Mouse (Mus musculus) hindbrain, embryonic 13.5 days (tissue): Measurements from ENCODE around the gene Pmfbp1. TPM values are rescaled to one million over a fixed set of nuclear protein-coding genes. Genes with fewer than 3 reads are reported as not detected.

Experiments
- ATAC-seq: fragments of 200-750 bp; cut with Nextera tagmentation; 2 replicates; pipeline ENCODE4 v1.8.0; 2017; ENCODE audit warnings: moderate TSS enrichment; ENCODE audit not compliant: low FRiP score
- H3K27ac ChIP-seq: fragments of 300-500 bp; sonication (generic); 2 replicates; pipeline ENCODE4 v1.5.1; 2015; ENCODE audit warnings: inconsistent platforms, mild to moderate bottlenecking, moderate library complexity
- H3K27me3 ChIP-seq: fragments of 300-500 bp; sonication (generic); 2 replicates; pipeline ENCODE4 v1.6.1; 2015; ENCODE audit warnings: mild to moderate bottlenecking, inconsistent platforms
- H3K36me3 ChIP-seq: fragments of 300-500 bp; sonication (generic); 2 replicates; pipeline ENCODE4 v1.6.1; 2015; ENCODE audit warnings: mild to moderate bottlenecking, inconsistent platforms
- H3K4me1 ChIP-seq: fragments of 300-500 bp; sonication (generic); replicated peaks from 2 replicates; pipeline ENCODE4 v1.6.1; 2015; ENCODE audit warnings: inconsistent platforms
- H3K4me2 ChIP-seq: fragments of 300-500 bp; sonication (generic); 2 replicates; pipeline ENCODE4 v1.6.1; 2015; ENCODE audit warnings: inconsistent platforms, mild to moderate bottlenecking, moderate library complexity
- H3K4me3 ChIP-seq: fragments of 300-500 bp; sonication (generic); 2 replicates; pipeline ENCODE4 v1.5.1; 2015; ENCODE audit warnings: mild to moderate bottlenecking, inconsistent platforms
- H3K9ac ChIP-seq: fragments of 300-500 bp; sonication (generic); 2 replicates; pipeline ENCODE4 v1.6.1; 2015; ENCODE audit warnings: mild to moderate bottlenecking, inconsistent platforms
- H3K9me3 ChIP-seq: fragments of 300-500 bp; sonication (generic); 2 replicates; pipeline ENCODE4 v1.6.1; 2016; ENCODE audit warnings: inconsistent platforms
- WGBS: fragments of 180-500 bp; shearing (Covaris S2); methylation state at CpG from one replicate; pipeline ENCODE4 v1.1.7; 2015; 5-methylcytosine and 5-hydroxymethylcytosine counted together
- polyA plus RNA-seq: library from polyadenylated mRNA; unstranded; fragments of >200 nt; fragmentation: Nextera tagmentation; extraction: Ambion mirVana; gene quantifications from 2 replicates; pipeline ENCODE4 v1.2.1, GENCODE M21; 2015

Pmfbp1 gene
- polyA plus RNA-seq, 1 experiment from 2014 or later: 2.4 TPM

- H3K36me3 ChIP-seq: no peaks in the 10 kb centered on the region
- no peak overlapping the region for H3K4me3 ChIP-seq
- H3K27ac ChIP-seq: no peak overlapping the region
- H3K4me2 ChIP-seq: no peak overlapping the region
- H3K4me1 ChIP-seq: no peaks in the 10 kb centered on the region
- WGBS: 93% methylated on average over 5 of the region's 5 CpGs
- H3K9me3 ChIP-seq: no peaks in the 10 kb centered on the region
- no peaks in the 10 kb centered on the region for H3K27me3 ChIP-seq
- no peak for ATAC-seq
- H3K9ac ChIP-seq: no peak overlapping the region
Observed at GRCm38 (mm10) chr8:109505560-109505959, 11.7 kb downstream of the Pmfbp1 start.

GRCm38 (mm10) chr8:109524008-109524407 is 30.2 kb downstream of the Pmfbp1 start:
- no peak overlapping the region for H3K4me2 ChIP-seq
- no peaks in the 10 kb centered on the region for H3K36me3 ChIP-seq
- no peaks in the 10 kb centered on the region for H3K4me1 ChIP-seq
- no peak overlapping the region for H3K27ac ChIP-seq
- no peak for ATAC-seq
- no peaks in the 10 kb centered on the region for H3K9me3 ChIP-seq
- H3K27me3 ChIP-seq: no peaks in the 10 kb centered on the region
- H3K4me3 ChIP-seq: no peak overlapping the region
- WGBS: 86% methylated on average over 2 of the region's 2 CpGs
- H3K9ac ChIP-seq: no peak overlapping the region

GRCm38 (mm10) chr8:109535140-109535990 is 41.5 kb downstream of the Pmfbp1 start:
- Histone ChIP-seq H3K9me3 (no peaks in the 10 kb centered on the region), H3K27me3 (no peaks in the 10 kb centered on the region), H3K9ac (no peak overlapping the region), H3K4me3 (no peak overlapping the region), H3K4me2 (no peak overlapping the region), H3K36me3 (no peaks in the 10 kb centered on the region), H3K4me1 (no peaks in the 10 kb centered on the region; the same call in 1 of the 2 replicates), H3K27ac (peak overlapping the region; percentile 75; the same call in 1 of the 2 replicates)
- no peak for ATAC-seq
- 86% methylated on average over 19 of the region's 19 CpGs for WGBS

GRCm38 (mm10) chr8:109536703-109537102 is 42.9 kb downstream of the Pmfbp1 start:
- ATAC-seq: peak; percentile 79
- Histone ChIP-seq H3K27me3 (no peaks in the 10 kb centered on the region), H3K9me3 (no peaks in the 10 kb centered on the region), H3K27ac (peak overlapping the region; percentile 75), H3K4me1 (no peaks in the 10 kb centered on the region; the same call in 1 of the 2 replicates), H3K4me2 (no peak overlapping the region), H3K36me3 (no peaks in the 10 kb centered on the region), H3K4me3 (no peak overlapping the region), H3K9ac (no peak overlapping the region)
- 7% methylated on average over 5 of the region's 5 CpGs for WGBS

- no peak overlapping the region for H3K27ac ChIP-seq
- H3K9me3 ChIP-seq: no peaks in the 10 kb centered on the region
- H3K36me3 ChIP-seq: peaks cover 16% of the 10 kb centered on the region
- 78% methylated on average over 5 of the region's 5 CpGs for WGBS
- no peak overlapping the region for H3K4me2 ChIP-seq
- H3K9ac ChIP-seq: no peak overlapping the region
- H3K4me3 ChIP-seq: no peak overlapping the region
- H3K27me3 ChIP-seq: no peaks in the 10 kb centered on the region
- ATAC-seq: no peak
- H3K4me1 ChIP-seq: no peaks in the 10 kb centered on the region
Observed at GRCm38 (mm10) chr8:109542165-109542564, 48.3 kb downstream of the Pmfbp1 start.

GRCm38 (mm10) chr8:109542748-109543519 is 49.1 kb downstream of the Pmfbp1 start:
- Histone ChIP-seq H3K4me1 (no peaks in the 10 kb centered on the region), H3K9ac (no peak overlapping the region), H3K9me3 (no peaks in the 10 kb centered on the region), H3K4me2 (no peak overlapping the region), H3K36me3 (peaks cover 24% of the 10 kb centered on the region), H3K4me3 (no peak overlapping the region), H3K27me3 (no peaks in the 10 kb centered on the region), H3K27ac (no peak overlapping the region)
- 86% methylated on average over 8 of the region's 8 CpGs for WGBS
- no peak for ATAC-seq

GRCm38 (mm10) chr8:109544049-109544448 is 50.2 kb downstream of the Pmfbp1 start:
- no peak for ATAC-seq
- Histone ChIP-seq H3K4me1 (no peaks in the 10 kb centered on the region), H3K36me3 (peaks cover 35% of the 10 kb centered on the region), H3K27me3 (no peaks in the 10 kb centered on the region), H3K27ac (no peak overlapping the region), H3K4me2 (no peak overlapping the region), H3K4me3 (no peak overlapping the region), H3K9me3 (no peaks in the 10 kb centered on the region), H3K9ac (no peak overlapping the region)
- 53% methylated on average over 3 of the region's 3 CpGs for WGBS

- WGBS: 49% methylated on average over 3 of the region's 3 CpGs
- H3K27ac ChIP-seq: no peak overlapping the region
- peaks cover 100% of the 10 kb centered on the region for H3K36me3 ChIP-seq
- H3K27me3 ChIP-seq: no peaks in the 10 kb centered on the region
- H3K4me1 ChIP-seq: no peaks in the 10 kb centered on the region
- H3K9me3 ChIP-seq: no peaks in the 10 kb centered on the region
- no peak overlapping the region for H3K4me2 ChIP-seq
- ATAC-seq: no peak
- H3K9ac ChIP-seq: no peak overlapping the region
- no peak overlapping the region for H3K4me3 ChIP-seq
Observed at GRCm38 (mm10) chr8:109551663-109552062, 57.8 kb downstream of the Pmfbp1 start.

- peak overlapping the region; percentile 91; the same call in 1 of the 2 replicates for H3K4me3 ChIP-seq
- H3K9me3 ChIP-seq: no peaks in the 10 kb centered on the region
- ATAC-seq: no peak
- WGBS: 78% methylated on average over 2 of the region's 2 CpGs
- H3K27me3 ChIP-seq: no peaks in the 10 kb centered on the region
- H3K4me1 ChIP-seq: peaks cover 25% of the 10 kb centered on the region
- peak overlapping the region; percentile 92; the same call in 1 of the 2 replicates for H3K4me2 ChIP-seq
- no peak overlapping the region for H3K9ac ChIP-seq
- no peak overlapping the region for H3K27ac ChIP-seq
- H3K36me3 ChIP-seq: peaks cover 39% of the 10 kb centered on the region
Observed at GRCm38 (mm10) chr8:109563881-109564280, 70.1 kb downstream of the Pmfbp1 start.

GRCm38 (mm10) chr8:109564766-109565165 is 70.9 kb downstream of the Pmfbp1 start:
- Histone ChIP-seq H3K27me3 (no peaks in the 10 kb centered on the region), H3K4me2 (peak overlapping the region; percentile 92), H3K9me3 (no peaks in the 10 kb centered on the region), H3K27ac (peak overlapping the region; percentile 93), H3K9ac (peak overlapping the region; percentile 93), H3K4me3 (peak overlapping the region; percentile 91), H3K4me1 (peaks cover 25% of the 10 kb centered on the region), H3K36me3 (peaks cover 37% of the 10 kb centered on the region)
- ATAC-seq: no peak
- WGBS: 4% methylated on average over 10 of the region's 10 CpGs

GRCm38 (mm10) chr8:109565498-109566333 is 71.9 kb downstream of the Pmfbp1 start, which contains the start of the genes Dhx38 and Txnl4b:
Gene Dhx38 (minus strand): TSS chr8:109565861.
Gene Txnl4b (plus strand): TSS chr8:109565892.
- Histone ChIP-seq H3K9ac (peak within 1 kb of the TSS; percentile 93), H3K27ac (peak within 1 kb of the TSS; percentile 93), H3K4me1 (peaks cover 25% of the 10 kb centered on the region), H3K36me3 (peaks cover 37% of the 10 kb centered on the region), H3K4me3 (peak within 1 kb of the TSS; percentile 91), H3K9me3 (no peaks in the 10 kb centered on the region), H3K27me3 (no peaks in the 10 kb centered on the region), H3K4me2 (peak within 1 kb of the TSS; percentile 92)
- under 1% methylated on average over 52 of the region's 52 CpGs for WGBS
- peak; percentile 100 for ATAC-seq
